Mouse (Mus musculus) C2C12 (cell line): ENCODE results near the gene Maz. TPM values are rescaled to one million over a fixed set of nuclear protein-coding genes. Genes with fewer than 3 reads are reported as not detected.

ENCODE experiments used
- H3K27me3 ChIP-seq: one replicate; pipeline ENCODE4 v1.6.1; 2011; ENCODE audit not compliant: control insufficient read depth, insufficient read depth, insufficient read length
- H3K36me3 ChIP-seq: one replicate; pipeline ENCODE4 v1.6.1; 2011; ENCODE audit not compliant: control insufficient read depth, insufficient read depth
- H3K4me3 ChIP-seq: one replicate; pipeline ENCODE4 v1.5.1; 2011; ENCODE audit warnings: mild to moderate bottlenecking, control low read depth; ENCODE audit not compliant: poor library complexity, insufficient read depth, severe bottlenecking
- H3K79me2 ChIP-seq: one replicate; pipeline ENCODE4 v1.6.1; 2011; ENCODE audit not compliant: control insufficient read depth, insufficient read depth
- H3K79me3 ChIP-seq: one replicate; pipeline ENCODE4 v1.6.1; 2011; ENCODE audit warnings: low read depth, control low read depth
- H3ac ChIP-seq: one replicate; pipeline ENCODE3; 2011; ENCODE audit warnings: low read depth; ENCODE audit not compliant: control insufficient read depth, insufficient read length
- CEBPB ChIP-seq: IDR thresholded peaks from one replicate; pipeline ENCODE4 v1.6.1; 2011; ENCODE audit warnings: low read depth, mild to moderate bottlenecking, control low read depth, moderate library complexity
- CTCF ChIP-seq: IDR thresholded peaks from one replicate; pipeline ENCODE4 v1.5.1; 2011; ENCODE audit not compliant: control insufficient read depth, insufficient read depth, insufficient read length
- FOSL1 ChIP-seq: IDR thresholded peaks from one replicate; pipeline ENCODE4 v1.8.0; 2011; ENCODE audit warnings: mild to moderate bottlenecking, low read length; ENCODE audit not compliant: poor library complexity, insufficient read depth, severe bottlenecking
- MAX ChIP-seq: IDR thresholded peaks from one replicate; pipeline ENCODE4 v1.6.1; 2011; ENCODE audit warnings: mild to moderate bottlenecking, control low read depth
- MYOD1 ChIP-seq: IDR thresholded peaks from one replicate; pipeline ENCODE4 v1.6.1; 2011; ENCODE audit warnings: low read depth; ENCODE audit not compliant: control insufficient read depth, insufficient read length
- MYOG ChIP-seq: IDR thresholded peaks from one replicate; pipeline ENCODE4 v1.6.1; 2011; ENCODE audit not compliant: control insufficient read depth, insufficient read length; ENCODE audit errors: extremely low read depth
- USF1 ChIP-seq: IDR thresholded peaks from one replicate; pipeline ENCODE4 v1.6.1; 2011; ENCODE audit warnings: low read depth, mild to moderate bottlenecking, control low read depth, moderate library complexity
- polyA plus RNA-seq: library from polyadenylated mRNA; unstranded; fragments of >200 nt; fragmentation: generic; extraction: Trizol; gene quantifications from one replicate; pipeline ENCODE4 v1.2.1, GENCODE M21; 2012; ENCODE audit warnings: missing spikeins

The Maz gene
- polyA plus RNA-seq, 1 experiment = 141 TPM

DNA sequence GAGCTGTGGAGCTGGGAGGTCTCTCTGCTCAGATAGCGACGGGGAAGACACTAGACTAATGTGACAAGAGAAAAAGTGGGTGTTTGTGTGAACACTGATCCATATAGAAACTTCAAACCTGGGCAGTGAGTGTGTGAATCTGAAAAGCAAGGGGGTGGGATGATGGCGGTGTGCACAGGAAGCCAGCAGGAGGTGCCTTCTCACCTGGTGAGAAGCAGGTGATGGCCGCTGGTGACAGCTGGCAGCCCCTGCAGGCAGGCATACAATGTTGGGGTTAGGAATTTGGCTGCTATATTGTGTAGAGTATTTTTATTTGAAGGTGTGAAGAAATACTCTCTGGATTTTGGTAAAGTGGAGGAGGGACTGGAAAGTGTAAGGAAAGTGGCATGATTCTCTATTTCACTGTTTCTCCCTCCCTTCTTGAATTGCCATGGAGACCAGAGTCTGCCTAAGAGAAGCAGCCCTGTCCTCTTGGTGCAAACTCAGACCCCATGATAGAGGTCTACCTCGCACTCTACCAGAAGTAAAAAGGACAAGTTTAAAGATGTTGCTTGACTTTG, 28.3 kb upstream of the Maz start:
- TF ChIP-seq USF1 (no peak), CEBPB (no peak), MAX (no peak), MYOG (no peak), CTCF (no peak), MYOD1 (no peak), FOSL1 (no peak)
- H3K79me3 ChIP-seq = no peaks in the 10 kb centered on the region
- H3K79me2 ChIP-seq = no peaks in the 10 kb centered on the region
- H3K27me3 ChIP-seq = peaks cover 49% of the 10 kb centered on the region
- no peak overlapping the region for H3K4me3 ChIP-seq
- H3K36me3 ChIP-seq = no peaks in the 10 kb centered on the region
- no peak overlapping the region for H3ac ChIP-seq

DNA sequence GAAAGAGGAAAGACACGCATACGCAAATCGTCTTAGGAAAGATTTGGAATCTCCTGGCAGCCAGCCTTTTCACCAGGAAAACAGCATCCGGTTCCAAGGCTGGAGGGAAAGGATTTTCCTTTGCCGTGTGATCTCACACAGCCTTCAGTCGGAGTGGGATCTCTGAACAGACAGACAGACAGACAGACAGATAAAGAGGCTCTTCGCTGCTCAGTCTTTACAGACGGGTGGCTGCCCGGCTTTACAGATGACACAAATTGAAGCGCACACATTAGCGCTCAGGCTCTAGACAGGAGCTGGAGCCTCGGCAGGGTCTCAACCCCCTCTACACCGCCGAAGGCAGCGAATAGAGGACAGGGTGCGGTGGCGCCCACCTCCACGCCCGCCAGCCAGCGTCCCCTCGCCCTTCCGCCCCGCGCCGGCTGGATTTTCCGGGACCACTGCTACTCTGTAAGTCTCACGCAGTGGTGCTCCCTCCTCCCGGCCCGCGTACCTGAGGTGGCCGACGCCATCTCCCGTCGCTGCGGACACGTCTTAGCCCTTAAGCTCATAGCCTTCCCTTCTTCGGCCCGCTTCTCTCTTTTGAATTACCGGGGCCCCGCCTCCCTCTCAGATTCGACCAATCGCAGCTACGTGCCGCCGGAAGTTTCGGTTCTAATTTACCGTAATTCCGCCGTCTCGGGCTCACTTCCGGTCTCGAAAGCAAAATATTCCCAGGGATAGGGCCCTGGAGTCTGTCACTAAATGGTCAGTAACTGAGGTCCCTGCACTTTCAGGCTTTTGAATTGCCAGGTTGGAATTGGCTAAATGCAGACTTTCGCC, 15.2 kb upstream of the Maz start, which contains the start of gene Kif22:
Kif22 (minus strand) TSS at position 621 of the 822 bp plus-strand sequence.
- TF ChIP-seq CEBPB = no peak
- TF ChIP-seq USF1 = no peak
- TF ChIP-seq MAX = no peak
- no peak for TF ChIP-seq MYOD1
- TF ChIP-seq CTCF = no peak
- TF ChIP-seq FOSL1 = no peak
- no peak for TF ChIP-seq MYOG
- H3K79me2 ChIP-seq = peaks cover 52% of the 10 kb centered on the region
- peaks cover 10% of the 10 kb centered on the region for H3K36me3 ChIP-seq
- no peaks in the 10 kb centered on the region for H3K27me3 ChIP-seq
- H3K79me3 ChIP-seq = peaks cover 42% of the 10 kb centered on the region
- H3K4me3 ChIP-seq = peak within 1 kb of the TSS; percentile 80
- peak within 1 kb of the TSS; percentile 84 for H3ac ChIP-seq

GRCm38 (mm10) chr7:127031244-127031643, 4.4 kb upstream of the Maz start:
- no peaks in the 10 kb centered on the region for H3K27me3 ChIP-seq
- H3K79me3 ChIP-seq = peaks cover 2% of the 10 kb centered on the region
- peaks cover 81% of the 10 kb centered on the region for H3K36me3 ChIP-seq
- TF ChIP-seq MAX (no peak), CTCF (no peak), FOSL1 (no peak), MYOG (no peak), USF1 (no peak), CEBPB (no peak), MYOD1 (no peak)
- no peak overlapping the region for H3ac ChIP-seq
- H3K79me2 ChIP-seq = peaks cover 8% of the 10 kb centered on the region
- no peak overlapping the region for H3K4me3 ChIP-seq

GRCm38 (mm10) chr7:127030172-127030571, 3.3 kb upstream of the Maz start:
- no peaks in the 10 kb centered on the region for H3K27me3 ChIP-seq
- peaks cover 7% of the 10 kb centered on the region for H3K79me2 ChIP-seq
- no peak overlapping the region for H3ac ChIP-seq
- TF ChIP-seq MAX (no peak), MYOG (no peak), FOSL1 (no peak), CEBPB (no peak)
- no peaks in the 10 kb centered on the region for H3K79me3 ChIP-seq
- H3K4me3 ChIP-seq = no peak overlapping the region
- H3K36me3 ChIP-seq = peaks cover 71% of the 10 kb centered on the region

DNA sequence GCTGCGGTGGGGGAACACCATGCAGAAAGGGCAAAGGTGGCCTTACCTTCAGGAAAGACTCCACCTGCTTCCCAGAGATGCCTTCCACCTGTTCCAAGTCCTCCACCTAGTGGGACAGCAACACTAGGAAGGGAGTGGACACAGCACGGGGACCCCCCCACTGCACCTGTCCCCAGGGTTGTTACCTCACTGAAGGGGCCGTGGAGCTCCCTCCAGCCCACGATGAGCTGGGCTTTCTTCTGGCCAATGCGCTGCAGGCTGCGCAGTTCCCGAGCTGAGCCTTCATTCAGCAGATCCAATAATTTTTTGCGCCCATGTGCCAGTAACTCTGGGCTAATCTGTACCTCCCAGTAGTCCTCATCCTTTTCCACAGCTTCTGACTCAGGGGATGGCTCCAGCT, 1.0 kb upstream of the Maz start:
- no peaks in the 10 kb centered on the region for H3K27me3 ChIP-seq
- H3K36me3 ChIP-seq = peaks cover 67% of the 10 kb centered on the region
- peaks cover 20% of the 10 kb centered on the region for H3K79me3 ChIP-seq
- peak overlapping the region; percentile 57 for H3ac ChIP-seq
- peaks cover 30% of the 10 kb centered on the region for H3K79me2 ChIP-seq
- H3K4me3 ChIP-seq = peak overlapping the region; percentile 28
- TF ChIP-seq MYOG = no peak
- no peak for TF ChIP-seq MYOD1

- H3K4me3 ChIP-seq = peak overlapping the region; percentile 61
These were observed 237 bp downstream of the Maz start for GRCm38 (mm10) chr7:127026616-127026983.

More at GRCm38 (mm10) chr7:127026616-127026983, 237 bp downstream of the Maz start:
- peaks cover 20% of the 10 kb centered on the region for H3K79me3 ChIP-seq
- H3K79me2 ChIP-seq = peaks cover 33% of the 10 kb centered on the region
- peaks cover 63% of the 10 kb centered on the region for H3K36me3 ChIP-seq
- no peaks in the 10 kb centered on the region for H3K27me3 ChIP-seq
- H3ac ChIP-seq = peak overlapping the region; percentile 94
- TF ChIP-seq CEBPB (no peak), MYOG (no peak), MYOD1 (no peak), USF1 (no peak), MAX (no peak), FOSL1 (no peak), CTCF (no peak)
